Mouse (Mus musculus) megakaryocyte, embryonic 14.5 days (primary cell): ENCODE measurements at regions not wholly inside any gene's neighbourhood (a gene's known extent, or its start where the extent isn't known, plus 50 kb on each side); places are given as distances from the start of the nearest gene placed in this dataset.

ENCODE experiments used
- FLI1 ChIP-seq: IDR thresholded peaks from 2 replicates; pipeline ENCODE4 v1.6.1; 2012; ENCODE audit warnings: low read length, inconsistent platforms, mixed read lengths
- GATA1 ChIP-seq: IDR thresholded peaks from 3 replicates; pipeline ENCODE4 v1.6.1; 2012; ENCODE audit warnings: mixed read lengths, low read length, inconsistent platforms, borderline replicate concordance

GRCm38 (mm10) chr3:134145935-134146334 lies 90.3 kb upstream of the Cxxc4 start:
- no peak for TF ChIP-seq GATA1
- TF ChIP-seq FLI1: no peak
